Mouse (Mus musculus) gastrocnemius, postnatal 14 days (tissue): ENCODE data around the gene Pakap. TPM values are rescaled to one million over a fixed set of nuclear protein-coding genes. Genes with fewer than 3 reads are reported as not detected.

Experiments
- DNase-seq: peaks from one replicate; pipeline ENCODE4 v3.0.0; 2021; ENCODE audit warnings: mixed read lengths
- intact Hi-C: fragments of 180-260 bp; cut with DNase I; formaldehyde crosslinking; loops from one replicate; pipeline ENCODE4 v1.15.1; 2025; ENCODE audit warnings: low total_unique reads
- total RNA-seq, 2 experiments: library from RNA; stranded (reverse); gene quantifications; 2 replicates each; pipeline ENCODE4 v1.2.3; 2021

Pakap gene
- total RNA-seq, 2 experiments from 2014 or later: 8.8 to 10.9 TPM

GRCm38 (mm10) chr4:57738856-57739552, 171.0 kb downstream of the Pakap start:
- no peak for DNase-seq
- intact Hi-C loops: no loop called here

GRCm38 (mm10) chr4:57743325-57743929, 175.4 kb downstream of the Pakap start:
- intact Hi-C loops: no loop called here
- DNase-seq: no peak

GRCm38 (mm10) chr4:57750651-57751050, 182.7 kb downstream of the Pakap start:
- DNase-seq: no peak
- intact Hi-C loops: no loop called here

- intact Hi-C loops: no loop called here
- DNase-seq: no peak
Measured at GRCm38 (mm10) chr4:57751054-57751453, 183.1 kb downstream of the Pakap start.

GRCm38 (mm10) chr4:57751566-57751965, 183.6 kb downstream of the Pakap start:
- no peak for DNase-seq
- intact Hi-C loops: no loop called here

GRCm38 (mm10) chr4:57755085-57755484, 187.1 kb downstream of the Pakap start:
- no peak for DNase-seq
- intact Hi-C loops: no loop called here

- no peak for DNase-seq
- intact Hi-C loops: no loop called here
Measured at GRCm38 (mm10) chr4:57757997-57758396, 190.0 kb downstream of the Pakap start.

GRCm38 (mm10) chr4:57762424-57762823, 194.4 kb downstream of the Pakap start:
- no peak for DNase-seq
- intact Hi-C loops: no loop called here

- DNase-seq: no peak
- intact Hi-C loops: no loop called here
Measured at GRCm38 (mm10) chr4:57764392-57764791, 196.4 kb downstream of the Pakap start.

GRCm38 (mm10) chr4:57764926-57765325, 196.9 kb downstream of the Pakap start:
- intact Hi-C loops: no loop called here

GRCm38 (mm10) chr4:57765806-57766205, 197.8 kb downstream of the Pakap start:
- intact Hi-C loops: no loop called here
- DNase-seq: no peak

More at GRCm38 (mm10) chr4:57764926-57765325, 196.9 kb downstream of the Pakap start:
- no peak for DNase-seq

GRCm38 (mm10) chr4:57769007-57769406, 201.0 kb downstream of the Pakap start:
- DNase-seq: no peak
- intact Hi-C loops: no loop called here

GRCm38 (mm10) chr4:57770185-57770823, 202.3 kb downstream of the Pakap start:
- intact Hi-C loops: no loop called here
- DNase-seq: no peak

- intact Hi-C loops: no loop called here
Measured at GRCm38 (mm10) chr4:57771558-57772219, 203.7 kb downstream of the Pakap start.

GRCm38 (mm10) chr4:57772851-57773510, 205.0 kb downstream of the Pakap start:
- intact Hi-C loops: no loop called here
- DNase-seq: no peak

More at GRCm38 (mm10) chr4:57771558-57772219, 203.7 kb downstream of the Pakap start:
- DNase-seq: no peak

GRCm38 (mm10) chr4:57774517-57774916, 206.5 kb downstream of the Pakap start:
- intact Hi-C loops: no loop called here
- DNase-seq: no peak

- intact Hi-C loops: no loop called here
Measured at GRCm38 (mm10) chr4:57775582-57775981, 207.6 kb downstream of the Pakap start.

GRCm38 (mm10) chr4:57780403-57780802, 212.4 kb downstream of the Pakap start:
- intact Hi-C loops: no loop called here
- DNase-seq: no peak

More at GRCm38 (mm10) chr4:57775582-57775981, 207.6 kb downstream of the Pakap start:
- DNase-seq: no peak

- intact Hi-C loops: no loop called here
- no peak for DNase-seq
Measured at GRCm38 (mm10) chr4:57780833-57781641, 213.1 kb downstream of the Pakap start.
